Mouse (Mus musculus): Measurements from ENCODE around the gene Gtsf1. TPM values are rescaled to one million over a fixed set of nuclear protein-coding genes. Genes with fewer than 3 reads are reported as not detected.
"Not testable (repeated sequence)": the region's sequence is repeated elsewhere in the genome, so short reads cannot be mapped to it uniquely, and the experiment has no call there.

Gtsf1 gene
- not detected in 2 replicates for polyA plus RNA-seq (2012; rRNA removed)

DNA sequence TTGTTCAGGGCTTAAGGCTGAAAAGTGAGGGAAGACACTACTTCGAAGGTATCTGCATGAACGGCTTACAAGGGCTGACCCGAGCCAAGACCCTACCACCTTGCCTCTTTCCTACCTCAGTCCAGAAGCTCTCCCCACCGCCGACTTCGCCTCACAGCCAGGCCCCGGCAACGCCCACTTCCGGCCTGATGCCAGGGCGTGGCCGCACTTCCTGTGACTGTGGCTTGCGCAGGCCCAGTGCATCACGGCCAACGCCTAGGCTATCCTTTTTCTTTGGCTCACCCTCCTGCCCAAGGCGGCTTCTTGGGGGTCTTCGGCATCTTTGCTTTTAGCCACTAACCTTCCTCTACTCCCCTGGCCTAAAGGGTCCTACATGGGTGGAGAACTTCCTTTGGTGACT is at the start of gene Gtsf1:
Gene Gtsf1, minus strand, starts transcription at position 230 of the 400 bp plus-strand sequence.
- DNase-seq (ENCODE audit: low read depth), result no peak
- no peak for TF ChIP-seq CTCF (IDR thresholded peaks at IDR 0.05; ENCODE audit: borderline replicate concordance, extremely low read depth, insufficient read depth, insufficient read length)
- TF ChIP-seq POLR2A (IDR thresholded peaks at IDR 0.05; ENCODE audit: borderline replicate concordance, extremely low read depth, insufficient read depth, insufficient read length, poor library complexity, severe bottlenecking), result no peak

DNA sequence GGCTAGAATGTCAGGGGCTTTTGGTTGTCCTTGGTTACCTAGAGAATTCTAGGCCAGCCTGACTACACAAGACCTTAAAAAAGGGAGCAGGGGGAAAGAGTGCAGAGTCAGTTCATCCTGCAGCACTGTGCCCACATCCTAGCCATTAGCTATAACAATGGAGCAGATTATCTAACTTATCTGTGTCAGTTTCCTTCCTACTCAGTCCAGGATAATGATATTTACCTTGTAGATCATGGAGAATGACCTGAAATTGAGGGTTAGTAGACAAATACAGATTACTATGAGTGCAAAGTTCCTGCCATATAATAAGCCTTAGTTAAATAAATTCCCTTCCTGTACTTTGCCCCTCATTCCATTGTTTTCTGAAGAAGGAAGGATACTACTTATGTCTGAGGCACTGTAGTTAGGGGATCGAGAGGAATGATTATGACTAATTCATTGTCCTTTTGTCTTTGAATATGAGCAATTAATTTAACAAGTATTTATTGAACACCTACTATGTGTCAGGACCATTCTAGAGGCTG is 48.9 kb upstream of the Gtsf1 start:
- no peak for DNase-seq (ENCODE audit: low read depth)
- no peak for TF ChIP-seq CTCF (IDR thresholded peaks at IDR 0.05; ENCODE audit: borderline replicate concordance, extremely low read depth, insufficient read depth, insufficient read length)
- TF ChIP-seq POLR2A (IDR thresholded peaks at IDR 0.05; ENCODE audit: borderline replicate concordance, extremely low read depth, insufficient read depth, insufficient read length, poor library complexity, severe bottlenecking), result no peak

GRCm38 (mm10) chr15:103473769-103474168 is 43.5 kb upstream of the Gtsf1 start:
- TF ChIP-seq POLR2A (IDR thresholded peaks at IDR 0.05; ENCODE audit: borderline replicate concordance, extremely low read depth, insufficient read depth, insufficient read length, poor library complexity, severe bottlenecking) (no peak), CTCF (IDR thresholded peaks at IDR 0.05; ENCODE audit: borderline replicate concordance, extremely low read depth, insufficient read depth, insufficient read length) (no peak)
- DNase-seq (ENCODE audit: low read depth), result no peak

- DNase-seq (ENCODE audit: low read depth), result no peak
- TF ChIP-seq POLR2A (IDR thresholded peaks at IDR 0.05; ENCODE audit: borderline replicate concordance, extremely low read depth, insufficient read depth, insufficient read length, poor library complexity, severe bottlenecking) (no peak), CTCF (IDR thresholded peaks at IDR 0.05; ENCODE audit: borderline replicate concordance, extremely low read depth, insufficient read depth, insufficient read length) (no peak)
Measured at GRCm38 (mm10) chr15:103473182-103473581, 42.9 kb upstream of the Gtsf1 start.

GRCm38 (mm10) chr15:103472265-103472664 is 42.0 kb upstream of the Gtsf1 start:
- TF ChIP-seq CTCF (IDR thresholded peaks at IDR 0.05; ENCODE audit: borderline replicate concordance, extremely low read depth, insufficient read depth, insufficient read length) (no peak), POLR2A (IDR thresholded peaks at IDR 0.05; ENCODE audit: borderline replicate concordance, extremely low read depth, insufficient read depth, insufficient read length, poor library complexity, severe bottlenecking) (no peak)
- DNase-seq (ENCODE audit: low read depth), result no peak

GRCm38 (mm10) chr15:103471488-103472194 is 41.4 kb upstream of the Gtsf1 start:
- TF ChIP-seq CTCF (IDR thresholded peaks at IDR 0.05; ENCODE audit: borderline replicate concordance, extremely low read depth, insufficient read depth, insufficient read length) (no peak), POLR2A (IDR thresholded peaks at IDR 0.05; ENCODE audit: borderline replicate concordance, extremely low read depth, insufficient read depth, insufficient read length, poor library complexity, severe bottlenecking) (no peak)
- no peak for DNase-seq (ENCODE audit: low read depth)

DNA sequence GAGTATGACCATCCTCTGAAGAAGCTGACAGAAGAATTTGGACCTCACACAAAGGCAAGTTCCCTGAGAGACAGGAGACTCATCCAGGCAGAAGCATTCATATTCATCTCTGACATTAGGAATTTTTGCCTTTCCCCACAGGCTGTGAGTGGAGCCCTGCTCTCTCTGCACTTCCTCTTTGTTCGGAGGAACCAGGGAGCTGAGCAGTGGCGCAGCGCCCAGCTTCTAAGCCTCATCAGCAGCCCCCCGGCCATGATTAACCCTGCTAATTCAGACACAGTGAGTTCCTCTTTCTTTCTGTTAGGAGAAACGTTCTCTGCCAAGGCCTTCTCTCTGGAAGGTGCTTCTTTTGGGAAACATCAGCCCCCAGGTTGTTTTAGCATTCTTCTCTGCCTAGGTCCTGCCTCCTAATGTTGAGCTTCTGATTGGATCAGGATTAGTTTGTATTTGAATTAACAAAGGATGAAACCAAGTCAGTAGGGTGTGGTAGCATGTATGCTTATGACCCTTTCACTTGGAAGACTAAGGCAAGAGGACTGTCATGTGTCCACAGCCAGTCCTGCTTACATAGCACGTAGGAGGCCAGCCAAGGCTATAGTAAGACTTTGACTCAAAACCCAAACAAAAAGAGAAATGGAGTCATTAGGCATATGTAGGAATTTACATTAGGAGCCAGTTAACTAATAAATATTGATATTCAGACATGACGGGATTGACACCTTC is 32.4 kb upstream of the Gtsf1 start:
- DNase-seq (ENCODE audit: low read depth), result peak; percentile 49
- TF ChIP-seq CTCF (IDR thresholded peaks at IDR 0.05; ENCODE audit: borderline replicate concordance, extremely low read depth, insufficient read depth, insufficient read length), result no peak
- TF ChIP-seq POLR2A (IDR thresholded peaks at IDR 0.05; ENCODE audit: borderline replicate concordance, extremely low read depth, insufficient read depth, insufficient read length, poor library complexity, severe bottlenecking), result no peak

DNA sequence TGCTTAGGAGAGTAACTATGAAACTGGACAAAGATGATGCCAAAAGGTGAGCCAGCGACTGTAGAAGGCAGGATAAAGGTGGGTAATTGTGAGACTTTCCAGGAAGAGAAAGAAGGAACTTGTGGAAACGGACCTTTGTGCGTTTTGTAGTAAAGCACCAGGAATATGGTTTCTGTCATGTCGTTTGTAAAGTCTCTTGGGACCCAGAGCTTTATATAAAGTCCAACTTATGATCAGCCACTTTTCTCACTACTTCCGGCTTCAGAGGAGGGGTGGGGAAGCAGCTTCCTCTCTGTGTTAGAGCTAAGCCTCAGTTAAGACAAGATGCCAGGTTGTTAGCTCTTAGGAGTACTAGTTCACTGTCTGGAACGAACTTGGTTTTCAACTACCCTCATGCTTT is 24.2 kb upstream of the Gtsf1 start:
- TF ChIP-seq POLR2A (IDR thresholded peaks at IDR 0.05; ENCODE audit: borderline replicate concordance, extremely low read depth, insufficient read depth, insufficient read length, poor library complexity, severe bottlenecking) (no peak), CTCF (IDR thresholded peaks at IDR 0.05; ENCODE audit: borderline replicate concordance, extremely low read depth, insufficient read depth, insufficient read length) (no peak)
- no peak for DNase-seq (ENCODE audit: low read depth)

- no peak for DNase-seq (ENCODE audit: low read depth)
- no peak for TF ChIP-seq CTCF (IDR thresholded peaks at IDR 0.05; ENCODE audit: borderline replicate concordance, extremely low read depth, insufficient read depth, insufficient read length)
- TF ChIP-seq POLR2A (IDR thresholded peaks at IDR 0.05; ENCODE audit: borderline replicate concordance, extremely low read depth, insufficient read depth, insufficient read length, poor library complexity, severe bottlenecking), result no peak
Measured at GRCm38 (mm10) chr15:103453551-103454218, 23.4 kb upstream of the Gtsf1 start, which contains the start of gene Nckap1l. Gene Nckap1l (plus strand): TSS chr15:103453794.

DNA sequence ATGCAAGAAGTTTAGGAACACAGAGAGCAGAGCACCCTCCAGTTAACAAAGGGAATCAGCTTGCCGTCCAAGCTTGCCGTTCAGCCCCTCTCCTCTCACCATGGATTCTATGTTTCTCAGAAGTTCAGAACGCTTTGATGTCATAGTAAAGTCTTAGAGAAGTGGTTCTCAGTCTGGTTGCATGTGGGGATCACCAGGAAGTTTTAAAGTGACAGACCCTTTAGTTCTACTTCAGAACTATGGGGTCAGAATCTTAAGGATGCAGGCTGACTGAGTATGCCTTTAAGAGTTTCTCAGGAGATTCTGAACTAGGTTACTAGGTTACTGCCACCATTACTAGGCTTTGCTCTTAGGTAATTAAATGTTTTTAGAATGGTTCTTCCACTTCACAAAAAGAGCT is 18.1 kb upstream of the Gtsf1 start, which contains the start of gene Gtsf2:
Gene Gtsf2, minus strand, starts transcription at position 101 of the 400 bp plus-strand sequence.
- no peak for DNase-seq (ENCODE audit: low read depth)
- TF ChIP-seq POLR2A (IDR thresholded peaks at IDR 0.05; ENCODE audit: borderline replicate concordance, extremely low read depth, insufficient read depth, insufficient read length, poor library complexity, severe bottlenecking) (no peak), CTCF (IDR thresholded peaks at IDR 0.05; ENCODE audit: borderline replicate concordance, extremely low read depth, insufficient read depth, insufficient read length) (no peak)

- DNase-seq (ENCODE audit: low read depth), result not testable (repeated sequence)
Measured at GRCm38 (mm10) chr15:103445966-103446365, 15.7 kb upstream of the Gtsf1 start.

All from brain, embryonic 14.5 days (tissue).